Mouse (Mus musculus) spleen, adult 2 months (tissue): ENCODE measurements around the gene Acad12. TPM values are rescaled to one million over a fixed set of nuclear protein-coding genes. Genes with fewer than 3 reads are reported as not detected.

Experiments
- DNase-seq, 2 experiments: peaks; one replicate each; pipeline versions ENCODE4 v3.0.0 to v3.0.0-alpha.2; 2012 to 2021; ENCODE audit warnings: low spot score in 2 of 2, low read depth in 1 of 2
- H3K27ac ChIP-seq: fragments of 200-500 bp; 2 replicates; pipeline ENCODE4 v1.5.1; 2012; ENCODE audit warnings: low read length, inconsistent platforms; ENCODE audit not compliant: insufficient read depth
- H3K27me3 ChIP-seq: fragments of 200-500 bp; 2 replicates; pipeline ENCODE4 v1.6.1; 2012; ENCODE audit warnings: mild to moderate bottlenecking, moderate library complexity, low read length, inconsistent platforms; ENCODE audit not compliant: control insufficient read depth, insufficient read depth
- H3K36me3 ChIP-seq: fragments of 200-500 bp; 2 replicates; pipeline ENCODE4 v1.6.1; 2012; ENCODE audit warnings: mild to moderate bottlenecking, low read length, inconsistent platforms; ENCODE audit not compliant: control insufficient read depth, insufficient read depth
- H3K4me1 ChIP-seq: fragments of 200-500 bp; 2 replicates; pipeline ENCODE4 v1.6.1; 2011; ENCODE audit warnings: inconsistent platforms; ENCODE audit not compliant: control insufficient read depth, insufficient read depth, insufficient read length
- H3K4me3 ChIP-seq: fragments of 200-500 bp; 2 replicates; pipeline ENCODE4 v1.5.1; 2011; ENCODE audit warnings: mild to moderate bottlenecking, inconsistent platforms; ENCODE audit not compliant: insufficient read depth, insufficient read length; ENCODE audit errors: extremely low read depth
- CTCF ChIP-seq: fragments of 200-500 bp; IDR thresholded peaks from 2 replicates; pipeline ENCODE4 v1.5.1; 2011; ENCODE audit warnings: mild to moderate bottlenecking, inconsistent platforms; ENCODE audit not compliant: insufficient read depth, insufficient read length, insufficient replicate concordance; ENCODE audit errors: extremely low read depth
- POLR2A ChIP-seq: fragments of 200-500 bp; IDR thresholded peaks from 2 replicates; pipeline ENCODE4 v1.6.1; 2011; ENCODE audit warnings: low read depth, low read length, inconsistent platforms
- WGBS: fragments of 180-500 bp; shearing (Covaris S2); methylation state at CpG from one replicate; pipeline ENCODE4 v1.1.7; 2018; 5-methylcytosine and 5-hydroxymethylcytosine counted together
- polyA plus RNA-seq: library from polyadenylated mRNA; depleted of rRNA; stranded (reverse); fragments of >200 nt; gene quantifications from 2 replicates; pipeline ENCODE4 v1.2.3, GENCODE M21; 2012; rRNA removed

Acad12 gene
- 3.9 and 5.5 TPM in 2 replicates for polyA plus RNA-seq

DNA sequence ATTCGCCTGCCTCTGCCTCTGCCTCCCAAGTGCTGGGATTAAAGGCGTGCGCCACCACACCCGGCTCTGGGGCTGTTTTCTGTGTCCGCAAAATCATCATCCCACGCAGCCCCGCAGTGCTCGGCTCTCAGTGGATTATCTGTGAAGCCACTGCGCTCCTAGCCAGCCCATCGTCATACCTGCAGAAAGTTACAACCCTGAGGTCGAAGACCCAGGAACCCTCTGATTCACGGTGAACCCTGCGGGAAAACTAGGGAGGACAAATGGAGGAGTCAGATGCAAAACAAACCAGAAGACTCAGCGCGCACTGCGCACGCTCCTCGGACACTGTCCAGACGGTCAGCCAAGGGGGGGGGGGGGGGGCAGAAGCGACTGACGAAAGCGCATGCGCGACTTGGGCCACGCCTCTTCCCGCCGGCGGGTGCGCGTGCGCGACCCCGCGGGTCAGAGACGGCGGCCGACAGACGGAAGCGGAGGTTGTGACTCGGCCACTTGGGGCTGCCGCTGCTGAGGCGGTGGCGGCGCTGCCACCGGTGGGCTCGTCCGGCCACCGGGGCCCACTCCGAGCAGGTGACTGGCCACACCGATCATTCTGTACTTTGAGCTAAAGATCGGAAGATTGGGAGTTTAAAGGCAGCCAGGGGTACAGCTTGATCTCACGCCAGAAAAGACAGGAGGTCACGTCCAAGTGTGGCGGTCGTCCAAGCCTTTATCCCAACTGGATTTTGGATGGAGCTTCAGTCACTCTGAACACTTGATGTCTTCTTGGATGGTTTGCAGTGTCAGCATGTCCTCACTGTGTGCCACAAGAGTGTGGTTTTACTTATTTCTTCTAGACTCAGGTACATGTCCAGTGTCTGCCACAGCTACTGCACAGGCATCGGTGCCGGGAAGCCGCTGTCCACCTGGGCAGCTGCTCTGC, at the start of gene Acad12:
Gene Acad12, minus strand, starts transcription at position 347 of the 922 bp plus-strand sequence.
- peak; percentile 50 to 72 for DNase-seq
- Histone ChIP-seq H3K4me1 (no peaks in the 10 kb centered on the region), H3K27ac (peak within 1 kb of the TSS; percentile 74), H3K27me3 (no peaks in the 10 kb centered on the region), H3K4me3 (peak within 1 kb of the TSS; percentile 81), H3K36me3 (no peaks in the 10 kb centered on the region)
- WGBS, result under 1% methylated on average over 58 of the region's 58 CpGs
- TF ChIP-seq CTCF (no peak), POLR2A (peak; percentile 98)

DNA sequence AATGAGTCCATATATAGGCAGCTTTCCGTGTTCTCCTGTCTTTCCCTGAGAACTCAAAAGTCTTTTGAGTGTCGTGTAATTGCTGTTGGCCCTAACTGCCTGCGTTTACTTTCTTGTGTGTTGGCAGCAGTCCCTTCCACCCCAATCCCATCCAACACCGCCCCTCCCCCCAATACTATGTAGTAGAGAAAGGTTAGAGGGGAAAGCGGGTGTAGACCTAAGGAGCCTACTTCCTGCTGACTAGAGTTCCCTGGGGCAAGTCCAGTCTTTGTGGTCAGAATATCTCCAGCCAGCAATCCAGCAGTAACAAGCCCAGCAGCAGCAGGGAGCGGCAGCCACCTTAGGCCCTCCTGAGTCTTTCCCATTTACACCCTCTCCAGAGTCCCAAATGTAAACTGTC, 49.7 kb upstream of the Acad12 start:
- no peak for TF ChIP-seq CTCF
- no peak for TF ChIP-seq POLR2A
- Histone ChIP-seq H3K27ac (no peak overlapping the region), H3K4me3 (no peak overlapping the region), H3K36me3 (peaks cover 26% of the 10 kb centered on the region), H3K4me1 (no peaks in the 10 kb centered on the region), H3K27me3 (no peaks in the 10 kb centered on the region)
- no peak for DNase-seq
- WGBS, result 92% methylated on average over 6 of the region's 6 CpGs

GRCm38 (mm10) chr5:121667067-121667466, 48.3 kb upstream of the Acad12 start:
- Histone ChIP-seq H3K27ac (no peak overlapping the region), H3K4me1 (no peaks in the 10 kb centered on the region), H3K27me3 (no peaks in the 10 kb centered on the region), H3K36me3 (peaks cover 28% of the 10 kb centered on the region), H3K4me3 (no peak overlapping the region)
- TF ChIP-seq POLR2A, result no peak
- 84% methylated on average over 4 of the region's 4 CpGs for whole genome bisulfite sequencing
- no peak for DNase-seq

DNA sequence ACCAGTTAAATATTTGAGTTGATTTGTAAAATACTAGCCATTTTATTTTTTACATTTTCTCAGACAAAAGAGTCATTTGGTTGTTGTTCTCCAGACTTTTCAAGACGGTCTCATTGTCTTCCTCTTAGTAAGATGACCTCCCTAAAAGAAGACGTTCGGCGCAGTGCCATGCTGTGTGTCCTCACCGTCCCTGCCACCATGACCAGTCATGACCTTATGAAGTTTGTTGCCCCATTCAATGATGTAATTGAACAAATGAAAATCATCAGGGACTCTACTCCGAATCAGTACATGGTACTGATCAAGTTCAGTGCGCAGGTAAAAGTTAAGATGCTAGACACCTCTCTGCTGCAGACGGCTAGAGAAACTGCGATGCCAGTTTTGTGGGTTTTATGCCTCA, 46.2 kb upstream of the Acad12 start:
- H3K27ac ChIP-seq, result no peak overlapping the region
- WGBS, result 97% methylated on average over 9 of the region's 9 CpGs
- TF ChIP-seq CTCF (no peak), POLR2A (no peak)
- DNase-seq, result no peak
- H3K4me1 ChIP-seq, result peaks cover 2% of the 10 kb centered on the region; the same call in 1 of the 2 replicates
- H3K4me3 ChIP-seq, result no peak overlapping the region
- H3K36me3 ChIP-seq, result peaks cover 28% of the 10 kb centered on the region
- no peaks in the 10 kb centered on the region for H3K27me3 ChIP-seq

GRCm38 (mm10) chr5:121664078-121664477, 45.3 kb upstream of the Acad12 start:
- H3K27ac ChIP-seq, result no peak overlapping the region
- TF ChIP-seq POLR2A (no peak), CTCF (no peak)
- peaks cover 26% of the 10 kb centered on the region for H3K36me3 ChIP-seq
- DNase-seq, result no peak
- 84% methylated on average over 6 of the region's 6 CpGs for WGBS
- H3K4me3 ChIP-seq, result no peak overlapping the region
- no peaks in the 10 kb centered on the region for H3K27me3 ChIP-seq
- peaks cover 2% of the 10 kb centered on the region; the same call in 1 of the 2 replicates for H3K4me1 ChIP-seq

- TF ChIP-seq POLR2A (no peak), CTCF (no peak)
- H3K4me1 ChIP-seq, result peaks cover 2% of the 10 kb centered on the region; the same call in 1 of the 2 replicates
- no peak overlapping the region for H3K27ac ChIP-seq
- H3K27me3 ChIP-seq, result no peaks in the 10 kb centered on the region
- H3K36me3 ChIP-seq, result peaks cover 26% of the 10 kb centered on the region
- 93% methylated on average over 8 of the region's 8 CpGs for WGBS
- H3K4me3 ChIP-seq, result no peak overlapping the region
- DNase-seq, result no peak
Measured at GRCm38 (mm10) chr5:121663456-121663855, 44.7 kb upstream of the Acad12 start.

DNA sequence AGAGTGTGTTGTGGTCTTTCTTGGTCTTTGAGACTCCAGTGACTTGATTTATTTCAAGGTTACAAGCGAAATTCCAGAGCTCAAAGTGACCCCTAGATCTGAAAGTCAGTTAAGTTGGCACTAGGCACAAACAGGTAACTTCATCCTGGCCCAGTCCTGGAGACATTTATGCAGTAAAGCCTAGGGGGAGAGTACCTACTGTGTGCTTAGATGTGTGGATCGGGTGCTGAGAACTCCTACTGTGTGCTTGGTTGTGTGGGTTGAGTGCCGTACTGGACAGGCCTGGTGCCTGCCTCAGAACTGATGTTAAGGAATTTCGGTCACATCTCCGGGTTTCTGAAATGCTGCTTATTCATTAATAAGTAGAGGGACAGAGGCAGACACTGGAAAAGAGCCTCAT, 42.8 kb upstream of the Acad12 start:
- Histone ChIP-seq H3K36me3 (peaks cover 14% of the 10 kb centered on the region), H3K4me3 (peak overlapping the region; percentile 81; the same call in 1 of the 2 replicates), H3K27me3 (no peaks in the 10 kb centered on the region), H3K27ac (no peak overlapping the region), H3K4me1 (peaks cover 2% of the 10 kb centered on the region; the same call in 1 of the 2 replicates)
- 93% methylated on average over 5 of the region's 5 CpGs for whole genome bisulfite sequencing
- TF ChIP-seq POLR2A (no peak), CTCF (no peak)
- DNase-seq, result no peak
